Mouse (Mus musculus): ENCODE measurements around the gene Lca5l. TPM values are rescaled to one million over a fixed set of nuclear protein-coding genes. Genes with fewer than 3 reads are reported as not detected.

The Lca5l gene
- 0.37 and 0.53 TPM in 2 replicates for polyA plus RNA-seq (2015; fragmentation: Nextera tagmentation; extraction: Ambion mirVana)

DNA sequence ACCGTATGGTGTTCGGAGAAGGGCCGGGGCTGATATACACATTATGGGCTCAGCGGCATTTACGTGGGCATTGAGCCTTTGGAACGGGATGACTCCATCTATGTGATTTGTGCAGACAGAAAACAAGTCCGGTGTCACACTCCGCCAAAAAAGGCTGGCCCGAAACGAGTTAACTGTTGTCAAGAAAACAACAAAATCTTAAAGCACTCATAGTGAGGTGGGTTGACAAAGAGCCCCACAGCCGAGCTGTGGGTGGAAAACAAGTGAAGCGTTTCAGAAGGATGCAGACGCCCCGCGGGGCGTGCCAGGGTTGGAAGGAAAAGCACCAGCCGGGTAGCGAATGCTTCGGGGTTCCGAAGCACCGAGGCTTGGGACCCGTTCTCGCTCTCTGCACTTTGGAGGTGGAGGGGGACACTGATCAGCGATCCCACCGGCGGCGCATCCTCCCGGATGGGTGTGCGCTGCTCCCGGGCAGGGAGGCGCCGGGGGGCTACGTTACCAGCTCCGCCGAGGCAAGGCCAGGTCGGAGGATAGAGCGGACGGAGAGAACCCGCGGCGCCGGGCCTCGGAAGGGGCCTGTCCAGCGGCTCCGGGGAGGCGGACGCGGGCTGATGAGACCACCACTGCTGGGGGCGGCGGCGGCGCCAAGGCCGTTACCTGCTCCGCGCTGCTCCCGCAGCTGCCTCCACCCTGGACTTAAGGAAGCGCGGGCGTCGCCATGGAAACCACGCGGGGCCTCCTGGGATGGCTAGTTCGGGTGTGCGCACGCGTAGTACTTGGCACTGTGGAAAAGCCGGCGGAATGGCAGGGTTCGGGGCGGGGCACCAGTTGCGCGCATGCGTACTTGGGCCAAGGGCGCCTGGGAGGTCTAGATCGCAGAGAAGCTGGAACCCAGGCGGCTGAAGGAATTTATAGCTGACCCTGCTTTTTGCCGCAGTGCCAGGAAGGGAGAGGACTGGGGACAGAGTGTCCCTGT is at the start of gene Lca5l:
Lca5l (minus strand) TSS at position 741 of the 976 bp plus-strand sequence.

DNA sequence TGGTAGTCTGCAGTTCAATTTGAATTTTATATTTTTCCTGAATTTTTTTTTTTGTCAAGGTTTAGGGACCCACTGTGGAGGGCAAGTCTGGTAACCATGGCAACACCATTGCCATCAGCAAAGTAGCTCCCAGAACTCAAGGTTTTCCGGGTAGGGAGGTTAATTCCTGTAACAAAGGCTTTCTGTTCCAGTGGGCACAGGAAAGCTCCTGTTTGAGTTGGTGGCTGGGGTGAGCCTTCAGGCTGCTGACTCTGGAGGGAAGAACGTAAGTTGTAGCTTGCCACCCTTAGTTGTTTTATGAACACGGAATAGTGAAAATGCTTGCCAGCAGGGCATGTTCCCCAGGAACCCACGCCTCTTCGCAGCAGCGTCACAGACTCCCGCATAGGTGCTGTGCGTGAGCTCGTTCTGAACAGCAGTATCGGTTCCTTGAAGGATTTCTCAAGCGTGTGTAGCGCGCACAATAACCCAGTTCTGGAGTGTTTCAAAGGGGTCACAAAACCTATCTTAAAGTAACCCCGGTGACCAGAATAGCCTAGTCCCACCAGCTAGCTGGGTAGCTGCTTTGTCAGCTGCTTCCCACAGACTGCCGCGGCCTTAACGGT is 43.4 kb upstream of the Lca5l start, which contains the start of gene B3galt5:
B3galt5 (plus strand) TSS at position 436 of the 605 bp plus-strand sequence.

DNA sequence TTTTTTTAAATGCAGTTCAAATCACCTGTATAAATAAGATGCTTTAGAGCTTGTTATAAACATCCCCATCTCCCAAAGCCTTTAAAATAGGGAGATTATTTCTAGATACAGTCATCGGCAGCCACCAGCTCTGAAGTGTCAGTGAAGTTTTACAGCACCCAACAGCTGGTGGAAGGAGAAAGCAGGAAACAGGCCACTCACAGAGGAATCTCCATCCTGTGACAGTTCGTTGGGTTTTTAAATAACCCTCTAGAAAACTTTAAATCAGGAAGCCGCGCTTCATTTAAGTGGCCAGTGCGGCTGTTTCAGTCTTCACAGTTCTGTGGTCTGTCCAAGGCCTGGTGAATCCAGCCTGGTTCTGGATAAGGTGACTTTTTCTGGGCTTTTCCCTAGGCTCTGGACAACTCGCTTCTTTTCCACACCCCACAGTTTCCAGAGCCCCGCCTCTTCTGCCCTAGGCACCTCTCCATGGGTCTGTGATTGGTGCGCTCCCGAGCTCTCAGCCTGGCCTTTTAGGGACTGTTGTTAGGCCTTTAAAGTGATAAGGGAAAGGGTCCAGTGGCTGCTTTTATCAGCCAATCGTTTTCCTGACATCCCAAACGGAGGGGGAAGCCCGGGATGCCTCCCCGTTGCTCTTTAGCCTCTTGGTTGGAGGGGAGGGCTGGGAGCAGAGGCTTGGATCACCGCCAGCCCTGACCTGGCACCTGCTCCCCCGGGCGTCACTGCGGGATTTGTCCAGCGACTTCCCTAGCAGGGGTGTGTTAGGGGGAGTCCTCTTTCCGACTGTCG is 8.0 kb upstream of the Lca5l start, which contains the start of gene Sh3bgr:
Sh3bgr (plus strand) TSS at position 538 of the 789 bp plus-strand sequence.

DNA sequence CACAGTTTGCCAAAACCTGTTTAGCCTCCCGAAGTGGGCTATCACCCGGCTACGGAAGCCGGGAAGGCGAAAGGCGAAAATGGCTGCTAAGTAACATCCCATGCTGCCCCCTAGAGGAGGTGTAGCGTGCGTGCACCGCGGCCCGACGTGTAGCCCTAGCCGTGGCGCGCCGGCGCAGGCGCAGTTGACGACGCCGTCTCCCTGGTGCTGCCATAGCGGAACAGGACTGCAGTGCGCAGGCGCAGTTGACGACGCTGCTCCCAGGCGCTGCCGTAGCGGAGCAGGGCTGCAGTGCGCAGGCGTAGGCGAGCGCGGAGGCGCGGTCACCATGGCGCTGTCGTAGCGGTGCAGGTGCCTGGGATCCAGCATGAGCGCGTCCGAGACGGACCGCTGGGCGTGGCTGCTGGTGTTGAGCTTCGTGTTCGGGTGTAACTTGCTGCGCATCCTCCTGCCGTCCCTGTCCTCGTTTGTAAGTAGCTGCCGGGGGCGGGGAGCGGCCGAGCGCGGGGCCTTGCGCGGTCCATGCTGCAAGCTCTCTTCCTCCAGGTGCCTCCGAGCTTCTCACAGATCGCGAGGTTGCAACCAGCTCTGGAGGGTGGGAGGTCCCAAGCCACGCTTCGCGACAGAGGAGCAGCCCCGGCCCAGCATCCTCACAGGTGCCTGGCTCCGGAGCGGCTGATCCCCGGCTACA is 46.8 kb downstream of the Lca5l start, which contains the start of gene Wrb:
Wrb (plus strand) TSS at position 298 of the 691 bp plus-strand sequence.

DNA sequence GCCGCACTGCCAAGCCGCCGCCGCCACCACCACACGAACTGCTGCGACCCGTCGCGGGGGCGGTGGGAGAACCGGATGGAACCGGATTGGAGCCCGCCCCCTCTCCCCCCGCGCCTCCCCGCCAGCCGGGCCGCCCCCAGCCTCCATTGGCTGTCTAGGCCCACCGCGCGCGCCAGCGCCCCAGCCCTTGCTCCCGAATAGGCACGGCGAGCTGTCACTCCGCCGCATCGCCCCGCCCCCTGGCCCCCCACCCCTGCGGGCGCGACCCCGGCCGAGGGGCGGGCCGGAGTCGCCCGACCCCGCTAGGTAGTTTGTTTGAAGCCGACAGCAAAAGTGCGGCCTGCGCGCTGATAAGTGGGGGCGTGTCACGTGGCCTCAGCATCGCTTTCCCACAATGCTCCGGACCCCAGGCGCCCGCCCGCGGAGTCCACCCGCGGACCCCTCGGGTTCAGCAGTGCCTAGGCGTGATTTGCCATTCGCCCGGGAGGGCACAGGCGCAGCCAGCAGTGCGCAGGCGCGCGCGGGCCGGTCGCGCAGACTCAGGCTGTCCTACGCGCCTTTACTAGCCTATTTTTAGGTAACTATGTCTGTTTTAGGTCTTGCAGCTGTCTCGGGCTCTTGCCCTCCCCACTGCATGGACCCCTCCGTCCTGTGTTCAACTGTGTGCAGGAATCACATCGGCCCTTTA is 64.3 kb downstream of the Lca5l start, which contains the start of gene Hmgn1:
Hmgn1 (minus strand) TSS at position 73 of the 688 bp plus-strand sequence.

Other genes with a start within 250 kb of the Lca5l start
- 50.6 and 51.3 TPM in 2 replicates for gene Psmg1, start 201.3 kb downstream of the Lca5l start, polyA plus RNA-seq (2015; fragmentation: Nextera tagmentation; extraction: Ambion mirVana)
- gene Brwd1, start 109.7 kb downstream of the Lca5l start, polyA plus RNA-seq (2015; fragmentation: Nextera tagmentation; extraction: Ambion mirVana) = 19.9 and 24.7 TPM in 2 replicates
- gene Hmgn1, start 64.5 kb downstream of the Lca5l start, polyA plus RNA-seq (2015; fragmentation: Nextera tagmentation; extraction: Ambion mirVana) = 164 and 166 TPM in 2 replicates
- gene Wrb, start 46.9 kb downstream of the Lca5l start, polyA plus RNA-seq (2015; fragmentation: Nextera tagmentation; extraction: Ambion mirVana) = 15.4 and 16.4 TPM in 2 replicates
- 1.3 and 3.8 TPM in 2 replicates for gene Sh3bgr, start 8.2 kb upstream of the Lca5l start, polyA plus RNA-seq (2015; fragmentation: Nextera tagmentation; extraction: Ambion mirVana)
- gene B3galt5, start 43.5 kb upstream of the Lca5l start, polyA plus RNA-seq (2015; fragmentation: Nextera tagmentation; extraction: Ambion mirVana) = 0.06 and 0.12 TPM in 2 replicates